Mouse (Mus musculus) MEL (cell line): Measurements from ENCODE around the gene Ptpn20. TPM values are rescaled to one million over a fixed set of nuclear protein-coding genes. Genes with fewer than 3 reads are reported as not detected.

Experiments used
- DNase-seq: peaks from one replicate; pipeline ENCODE4 v3.0.0; 2011; ENCODE audit warnings: low read depth, low spot score
- H3K27ac ChIP-seq: 2 replicates; pipeline ENCODE4 v1.5.1; 2012; ENCODE audit warnings: low read depth, mild to moderate bottlenecking, control low read depth, low read length, moderate library complexity; ENCODE audit not compliant: control insufficient read depth
- H3K27me3 ChIP-seq, 2 experiments: fragments of 150-350 bp in 1 of 2; sonication (generic) in 1 of 2; 2 replicates each; pipeline ENCODE4 v1.6.1; 2012; ENCODE audit warnings: low read length in 2 of 2, mild to moderate bottlenecking in 2 of 2, improper control_type of control experiment in 1 of 2, moderate library complexity in 1 of 2; ENCODE audit not compliant: insufficient read depth in 2 of 2, control insufficient read depth in 1 of 2
- H3K36me3 ChIP-seq, 2 experiments: 2 replicates each; pipeline ENCODE4 v1.6.1; 2012 to 2014; ENCODE audit warnings: low read length in 2 of 2, improper control_type of control experiment in 1 of 2, inconsistent platforms in 1 of 2, mild to moderate bottlenecking in 1 of 2; ENCODE audit not compliant: insufficient read depth in 2 of 2, control insufficient read depth in 1 of 2
- H3K4me1 ChIP-seq, 2 experiments: fragments of 150-350 bp in 1 of 2; sonication (generic) in 1 of 2; 2 replicates each; pipeline ENCODE4 v1.6.1; 2012; ENCODE audit warnings: low read length in 2 of 2, improper control_type of control experiment in 1 of 2, mild to moderate bottlenecking in 1 of 2; ENCODE audit not compliant: insufficient read depth in 2 of 2, control insufficient read depth in 1 of 2
- H3K4me3 ChIP-seq, 2 experiments: fragments of 150-350 bp in 1 of 2; sonication (generic) in 1 of 2; 2 replicates each; pipeline ENCODE4 v1.5.1; 2012; ENCODE audit warnings: low read depth in 2 of 2, low read length in 2 of 2, mild to moderate bottlenecking in 2 of 2, moderate library complexity in 2 of 2, control low read depth in 1 of 2, improper control_type of control experiment in 1 of 2; ENCODE audit not compliant: control insufficient read depth in 1 of 2, insufficient read depth in 1 of 2
- H3K79me2 ChIP-seq: 2 replicates; pipeline ENCODE4 v1.6.1; 2012; ENCODE audit warnings: mild to moderate bottlenecking, low read length, moderate library complexity; ENCODE audit not compliant: control insufficient read depth, poor library complexity, insufficient read depth
- H3K9ac ChIP-seq: 2 replicates; pipeline ENCODE4 v1.6.1; 2012; ENCODE audit warnings: low read depth, mild to moderate bottlenecking, control low read depth, low read length, moderate library complexity; ENCODE audit not compliant: control insufficient read depth, poor library complexity, severe bottlenecking
- H3K9me3 ChIP-seq: fragments of 150-350 bp; sonication (generic); replicated peaks from 2 replicates; pipeline ENCODE4 v1.6.1; 2012; ENCODE audit warnings: mild to moderate bottlenecking, low read length, improper control_type of control experiment, moderate library complexity; ENCODE audit not compliant: insufficient read depth
- ELF1 ChIP-seq: IDR thresholded peaks from 2 replicates; pipeline ENCODE4 v1.6.1; 2014; ENCODE audit warnings: low read depth, mild to moderate bottlenecking, inconsistent platforms, low read length, improper control_type of control experiment, moderate library complexity
- EP300 ChIP-seq, 2 experiments: IDR thresholded peaks; 2 replicates each; pipeline ENCODE4 v1.6.1; 2011; ENCODE audit warnings: improper control_type of control experiment in 2 of 2, low read length in 2 of 2, low read depth in 1 of 2, mild to moderate bottlenecking in 1 of 2
- ETS1 ChIP-seq: IDR thresholded peaks from 2 replicates; pipeline ENCODE4 v1.6.1; 2012; ENCODE audit warnings: low read depth, mild to moderate bottlenecking, inconsistent platforms, low read length, improper control_type of control experiment, moderate library complexity
- GABPA ChIP-seq: IDR thresholded peaks from 2 replicates; pipeline ENCODE4 v1.6.1; 2012; ENCODE audit warnings: low read depth, mild to moderate bottlenecking, inconsistent platforms, low read length, improper control_type of control experiment, moderate library complexity
- GATA1 ChIP-seq: IDR thresholded peaks from 2 replicates; pipeline ENCODE4 v1.6.1; 2011; ENCODE audit warnings: low read depth, low read length, improper control_type of control experiment
- MAX ChIP-seq: IDR thresholded peaks from 2 replicates; pipeline ENCODE4 v1.6.1; 2011; ENCODE audit warnings: low read length, improper control_type of control experiment
- MAZ ChIP-seq: IDR thresholded peaks from 2 replicates; pipeline ENCODE4 v1.6.1; 2012; ENCODE audit warnings: low read depth, mild to moderate bottlenecking, inconsistent platforms, low read length, improper control_type of control experiment
- MYC ChIP-seq: IDR thresholded peaks from 2 replicates; pipeline ENCODE4 v1.6.1; 2011; ENCODE audit warnings: low read depth, mild to moderate bottlenecking, low read length, improper control_type of control experiment, moderate library complexity
- NELFE ChIP-seq: IDR thresholded peaks from 2 replicates; pipeline ENCODE4 v1.6.1; 2011; ENCODE audit warnings: low read depth, low read length, improper control_type of control experiment
- POLR2A ChIP-seq, 2 experiments: IDR thresholded peaks; 2 replicates each; pipeline ENCODE4 v1.6.1; 2011 to 2012; ENCODE audit warnings: low read length in 2 of 2, mild to moderate bottlenecking in 2 of 2, control low read depth in 1 of 2, improper control_type of control experiment in 1 of 2, low read depth in 1 of 2, moderate library complexity in 1 of 2; ENCODE audit not compliant: control insufficient read depth in 1 of 2, insufficient read depth in 1 of 2, poor library complexity in 1 of 2
- POLR2AphosphoS2 ChIP-seq: IDR thresholded peaks from 2 replicates; pipeline ENCODE4 v1.6.1; 2011; ENCODE audit warnings: low read length, improper control_type of control experiment
- SIN3A ChIP-seq: IDR thresholded peaks from 2 replicates; pipeline ENCODE4 v1.6.1; 2012; ENCODE audit warnings: low read length, improper control_type of control experiment, inconsistent platforms
- TCF12 ChIP-seq: IDR thresholded peaks from 2 replicates; pipeline ENCODE4 v1.6.1; 2014; ENCODE audit warnings: low read depth, mild to moderate bottlenecking, inconsistent platforms, low read length, improper control_type of control experiment, moderate library complexity
- USF2 ChIP-seq, 2 experiments: IDR thresholded peaks; 2 replicates each; pipeline ENCODE4 v1.6.1; 2011 to 2012; ENCODE audit warnings: improper control_type of control experiment in 2 of 2, low read length in 2 of 2, borderline replicate concordance in 1 of 2, inconsistent platforms in 1 of 2, low read depth in 1 of 2, mild to moderate bottlenecking in 1 of 2; ENCODE audit not compliant: insufficient read depth in 1 of 2
- ZC3H11A ChIP-seq: IDR thresholded peaks from 2 replicates; pipeline ENCODE4 v1.6.1; 2012; ENCODE audit warnings: low read depth, mild to moderate bottlenecking, inconsistent platforms, low read length, improper control_type of control experiment
- ZKSCAN1 ChIP-seq: IDR thresholded peaks from 2 replicates; pipeline ENCODE4 v1.6.1; 2012; ENCODE audit warnings: low read depth, mild to moderate bottlenecking, inconsistent platforms, low read length, improper control_type of control experiment, moderate library complexity
- ZMIZ1 ChIP-seq: IDR thresholded peaks from 2 replicates; pipeline ENCODE4 v1.6.1; 2012; ENCODE audit warnings: low read depth, mild to moderate bottlenecking, inconsistent platforms, low read length, improper control_type of control experiment, moderate library complexity
- ZNF384 ChIP-seq: IDR thresholded peaks from 2 replicates; pipeline ENCODE4 v1.6.1; 2012; ENCODE audit warnings: low read depth, mild to moderate bottlenecking, inconsistent platforms, low read length, improper control_type of control experiment
- polyA plus RNA-seq, 2 experiments: library from polyadenylated mRNA; stranded (reverse) in 1 of 2; unstranded in 1 of 2; fragments of >175 nt in 1 of 2; fragments of >200 nt in 1 of 2; gene quantifications; 2 replicates each; pipeline versions ENCODE4 v1.2.1 to v1.2.4; 2012; ENCODE audit warnings: low replicate concordance in 2 of 2, low read depth in 1 of 2; ENCODE audit not compliant: insufficient read length in 2 of 2, insufficient read depth in 1 of 2, missing spikeins in 1 of 2
- total RNA-seq: library from RNA; depleted of rRNA; stranded (reverse); fragments of 300-350 nt; gene quantifications from 2 replicates; pipeline ENCODE4 v1.2.3, GENCODE M21; 2012

Ptpn20 gene
- total and polyA plus RNA-seq, 3 experiments, result not detected

DNA sequence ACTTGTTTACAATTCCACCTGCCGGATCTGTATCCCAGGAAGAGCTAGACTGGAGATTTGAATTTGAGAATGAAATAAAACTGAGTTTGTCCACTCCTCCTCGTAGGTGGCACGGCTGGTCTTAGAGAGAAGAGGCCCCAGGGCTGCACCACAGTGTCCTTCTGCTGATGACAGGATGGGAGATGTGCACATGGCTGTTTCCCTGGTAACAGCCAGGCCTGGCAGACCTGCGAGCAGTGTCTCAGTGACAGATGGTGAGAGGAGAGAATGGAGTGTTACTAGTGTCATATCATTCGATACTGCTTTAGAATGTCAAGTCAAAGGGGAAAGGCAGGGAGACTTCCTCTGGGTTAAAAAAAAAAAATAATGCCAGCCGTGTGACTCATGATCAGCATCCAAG is 39.2 kb upstream of the Ptpn20 start:
- H3K27me3 ChIP-seq, result no peaks in the 10 kb centered on the region
- DNase-seq, result no peak
- H3K9me3 ChIP-seq, result no peaks in the 10 kb centered on the region
- H3K27ac ChIP-seq, result no peak overlapping the region
- no peak overlapping the region for H3K9ac ChIP-seq
- no peaks in the 10 kb centered on the region for H3K79me2 ChIP-seq
- H3K4me3 ChIP-seq, result no peak overlapping the region
- H3K36me3 ChIP-seq, result no peaks in the 10 kb centered on the region
- no peaks in the 10 kb centered on the region for H3K4me1 ChIP-seq
- no peak for TF ChIP-seq GATA1

GRCm38 (mm10) chr14:33570737-33571136 is 18.3 kb upstream of the Ptpn20 start:
- H3K9me3 ChIP-seq, result no peaks in the 10 kb centered on the region
- H3K27ac ChIP-seq, result no peak overlapping the region
- no peaks in the 10 kb centered on the region for H3K4me1 ChIP-seq
- H3K79me2 ChIP-seq, result no peaks in the 10 kb centered on the region
- H3K9ac ChIP-seq, result no peak overlapping the region
- H3K36me3 ChIP-seq, result no peaks in the 10 kb centered on the region
- DNase-seq, result no peak
- no peak overlapping the region for H3K4me3 ChIP-seq
- H3K27me3 ChIP-seq, result no peaks in the 10 kb centered on the region
- no peak for TF ChIP-seq MAX
- no peak for TF ChIP-seq USF2 (IDR thresholded peaks at IDR 0.05; ENCODE audit: borderline replicate concordance in 1 of 2, insufficient read depth in 1 of 2, low read depth in 1 of 2, low read length in 2 of 2)
- TF ChIP-seq ZKSCAN1, result no peak
- no peak for TF ChIP-seq POLR2AphosphoS2
- no peak for TF ChIP-seq TCF12
- TF ChIP-seq ETS1, result no peak
- no peak for TF ChIP-seq ZNF384
- TF ChIP-seq GABPA, result no peak
- no peak for TF ChIP-seq SIN3A
- TF ChIP-seq MYC, result no peak
- TF ChIP-seq MAZ, result no peak
- no peak for TF ChIP-seq EP300 (IDR thresholded peaks at IDR 0.05; ENCODE audit: low read depth in 1 of 2, low read length in 2 of 2)
- TF ChIP-seq ZMIZ1, result no peak
- TF ChIP-seq ZC3H11A, result no peak
- TF ChIP-seq ELF1, result no peak
- no peak for TF ChIP-seq NELFE
- no peak for TF ChIP-seq POLR2A (IDR thresholded peaks at IDR 0.05; ENCODE audit: control insufficient read depth in 1 of 2, insufficient read depth in 1 of 2, low read depth in 1 of 2, low read length in 2 of 2, poor library complexity in 1 of 2)
- TF ChIP-seq, all 39 proteins: peak for 0
